Comparison of ENCODE assay signal across 9 mouse cellular contexts in genomic region chr3:148343633-148344361, GRCm38 (mm10).
DNase-seq lines count a peak whose midpoint lies in the region; ATAC-seq lines count a peak whose summit lies in the region.
"Had no signal": no experiment of that assay in that cellular context is flagged by ENCODE, and none has a peak within 500 bp of the region (broad histone marks: within the 10 kb centered on the region; RNA-seq: fewer than 3 reads in every experiment).

No protein-coding gene starts in this region.

- H3K9ac ChIP-seq in heart, embryonic 13.5 days = no peak overlapping the region
- H3K9ac ChIP-seq in kidney, embryonic 16.5 days (replicated peaks; ENCODE audit: low read length) = no peak overlapping the region
- H3K9ac ChIP-seq: liver, embryonic 13.5 days had no signal

- ATAC-seq in heart, embryonic 13.5 days (ENCODE audit: extremely low read depth, insufficient number of reproducible peaks, low FRiP score, low TSS enrichment) = no peak
- ATAC-seq in kidney, embryonic 16.5 days (ENCODE audit: low FRiP score, low TSS enrichment) = peak; percentile 69; the same call in 1 of the 2 replicates
- peak; percentile 63 for ATAC-seq in megakaryocyte, adult 5-6 weeks (ENCODE audit: poor library complexity, severe bottlenecking)

- H3K27ac ChIP-seq in forebrain, embryonic 10.5 days = peak overlapping the region; percentile 87
- peak overlapping the region; percentile 53; the same call in 1 of the 2 replicates for H3K27ac ChIP-seq in heart, embryonic 13.5 days (replicated peaks)
- H3K27ac ChIP-seq in kidney, embryonic 16.5 days (ENCODE audit: low read length) = peak overlapping the region; percentile 27; the same call in 1 of the 2 replicates
- H3K27ac ChIP-seq: liver, embryonic 13.5 days had no signal

- peaks cover 15% of the 10 kb centered on the region for H3K27me3 ChIP-seq in forebrain, embryonic 10.5 days (ENCODE audit: poor library complexity, severe bottlenecking)
- 0 out of 2 replicates have a peak, but pooled peaks cover 1% of the 10 kb centered on the region for H3K27me3 ChIP-seq in heart, embryonic 13.5 days (replicated peaks)
- H3K27me3 ChIP-seq in kidney, embryonic 16.5 days (ENCODE audit: insufficient read depth, low read length) = no peaks in the 10 kb centered on the region
- H3K27me3 ChIP-seq: liver, embryonic 13.5 days had no signal

- no peaks in the 10 kb centered on the region for H3K9me3 ChIP-seq in forebrain, embryonic 10.5 days
- no peaks in the 10 kb centered on the region for H3K9me3 ChIP-seq in heart, embryonic 13.5 days
- no peaks in the 10 kb centered on the region for H3K9me3 ChIP-seq in kidney, embryonic 16.5 days (ENCODE audit: low read length)
- H3K9me3 ChIP-seq: liver, embryonic 13.5 days had no signal

- peaks cover 23% of the 10 kb centered on the region for H3K4me1 ChIP-seq in forebrain, embryonic 10.5 days
- H3K4me1 ChIP-seq in heart, embryonic 13.5 days = peaks cover 16% of the 10 kb centered on the region
- H3K4me1 ChIP-seq in kidney, embryonic 16.5 days (ENCODE audit: insufficient read depth, low read length) = peaks cover 7% of the 10 kb centered on the region; the same call in 1 of the 2 replicates
- H3K4me1 ChIP-seq: liver, embryonic 13.5 days had no signal

- WGBS in forebrain, embryonic 10.5 days = 2% methylated on average over 10 of the region's 10 CpGs
- 16% methylated on average over 10 of the region's 10 CpGs for WGBS in heart, embryonic 13.5 days
- 38% methylated on average over 10 of the region's 10 CpGs for WGBS in kidney, embryonic 16.5 days

- peak overlapping the region; percentile 20; the same call in 1 of the 2 replicates for H3K4me3 ChIP-seq in forebrain, embryonic 10.5 days
- no peak overlapping the region for H3K4me3 ChIP-seq in heart, embryonic 13.5 days
- no peak overlapping the region for H3K4me3 ChIP-seq in kidney, embryonic 16.5 days (ENCODE audit: low read length)
- H3K4me3 ChIP-seq: liver, embryonic 13.5 days had no signal

- no peaks in the 10 kb centered on the region for H3K36me3 ChIP-seq in forebrain, embryonic 10.5 days (replicated peaks)
- H3K36me3 ChIP-seq in heart, embryonic 13.5 days = no peaks in the 10 kb centered on the region
- no peaks in the 10 kb centered on the region for H3K36me3 ChIP-seq in kidney, embryonic 16.5 days (ENCODE audit: insufficient read depth, low read length)
- H3K36me3 ChIP-seq: liver, embryonic 13.5 days had no signal

- peak overlapping the region; percentile 55 for H3K4me2 ChIP-seq in heart, embryonic 13.5 days
- H3K4me2 ChIP-seq in kidney, embryonic 16.5 days (replicated peaks; ENCODE audit: low read depth, low read length) = no peak overlapping the region
- H3K4me2 ChIP-seq: liver, embryonic 13.5 days had no signal

- peak; percentile 60 for DNase-seq in 3T3-L1 (ENCODE audit: low read depth, low spot score)
- peak; percentile 29 for DNase-seq in adrenal gland, adult 8-10 months
- DNase-seq in forebrain, embryonic 10.5 days (ENCODE audit: extremely low spot score, low spot score) = peak; percentile 69
- peak; percentile 41 for DNase-seq in right cerebral cortex, postnatal 14 days
- no peak for DNase-seq in c-Kit-positive CD71-positive TER-119-positive erythroid progenitor cells, embryonic 14.5 days (ENCODE audit: low spot score)
- DNase-seq: liver, embryonic 13.5 days had no signal

Comparison
In these comparisons a context has a peak if more than half of its experiments do, and no peak if none do; other contexts are left out.
1. H3K27ac ChIP-seq: peak in every context shown above with its lines; median percentile 87 in forebrain, embryonic 10.5 days; 53 in heart, embryonic 13.5 days; 27 in kidney, embryonic 16.5 days.